In the genomic region with DNA sequence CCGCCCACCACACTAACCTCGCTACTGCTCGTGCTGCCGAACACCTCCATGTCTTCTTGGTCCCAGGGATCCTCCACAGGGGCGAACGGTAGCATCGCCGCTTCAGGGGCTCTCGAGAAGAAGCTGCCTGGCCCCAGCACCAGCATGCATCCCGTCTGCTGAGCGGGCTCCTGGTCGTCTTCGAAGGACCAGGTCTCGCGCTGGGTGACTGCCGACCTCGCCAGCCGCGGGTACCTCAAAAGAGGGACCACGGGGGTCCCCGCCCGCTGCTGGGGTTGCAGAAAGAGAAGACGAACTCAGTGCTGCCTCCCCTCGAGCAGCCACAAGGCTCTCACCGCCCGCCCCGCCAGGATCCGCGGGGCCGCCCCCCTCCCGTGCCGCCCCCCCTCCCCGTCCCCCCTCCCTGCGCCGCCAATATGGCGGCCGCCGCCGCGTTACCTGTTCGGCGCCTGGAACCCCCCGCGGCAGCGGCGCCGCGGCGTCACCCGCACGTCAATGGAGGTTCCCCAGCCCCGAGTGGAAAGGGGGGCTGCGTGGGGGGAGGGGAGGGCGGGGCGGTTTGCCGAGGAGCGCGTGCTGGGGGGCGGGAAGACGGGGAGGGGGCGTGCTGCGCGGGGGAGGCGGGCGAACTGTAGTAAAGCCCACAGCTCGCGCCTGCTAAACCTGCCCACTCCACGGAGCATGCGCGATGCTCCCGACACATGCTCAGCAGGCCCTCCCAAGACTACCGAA, we compare ENCODE assay signal across 8 mouse cellular contexts.
DNase-seq lines count a peak whose midpoint lies in the region; ATAC-seq and TF ChIP-seq lines count a peak whose summit lies in the region.

No protein-coding gene starts in this region.

- H3K4me1 ChIP-seq in ES-E14 (ENCODE audit: control insufficient read depth in 2 of 2, insufficient read depth in 2 of 2, low read length in 2 of 2, poor library complexity in 1 of 2): no peaks in the 10 kb centered on the region; a peak in 1 of 4 replicates
- H3K4me1 ChIP-seq in embryonic fibroblast, embryonic 13.5 days (ENCODE audit: control insufficient read depth, insufficient read depth, low read length): no peaks in the 10 kb centered on the region
- H3K4me1 ChIP-seq in lung, postnatal 0 days (ENCODE audit: insufficient read depth, low read depth, low read length): no peaks in the 10 kb centered on the region

- in situ Hi-C loops in ES-E14 (cut with MboI; ENCODE audit: low sequenced_read_pairs in 2 of 2, unreplicated experiment in 2 of 2): no loop called here

- no peak for TF ChIP-seq POLR2A in embryonic fibroblast, embryonic 13.5 days (IDR thresholded peaks at IDR 0.05; ENCODE audit: low read depth, low read length)

- H3K36me3 ChIP-seq in ES-E14 (ENCODE audit: control insufficient read depth, insufficient read depth, low read length, poor library complexity, severe bottlenecking): no peaks in the 10 kb centered on the region
- no peaks in the 10 kb centered on the region for H3K36me3 ChIP-seq in lung, postnatal 0 days (ENCODE audit: insufficient read depth, low read length)

- H3K27ac ChIP-seq in ES-E14 (ENCODE audit: insufficient read depth, low read depth, low read length, poor library complexity, severe bottlenecking): peak overlapping the region; percentile 9; the same call in 1 of the 2 replicates
- H3K27ac ChIP-seq in embryonic fibroblast, embryonic 13.5 days (ENCODE audit: insufficient read depth, low read length): no peak overlapping the region
- H3K27ac ChIP-seq in lung, postnatal 0 days (ENCODE audit: low read length): no peak overlapping the region

- peak overlapping the region; percentile 84 for H3K4me3 ChIP-seq in ES-E14 (ENCODE audit: insufficient read depth in 1 of 2, low read depth in 1 of 2, low read length in 2 of 2, poor library complexity in 1 of 2, severe bottlenecking in 1 of 2)
- H3K4me3 ChIP-seq in embryonic fibroblast, embryonic 13.5 days (ENCODE audit: insufficient read depth, low read length): peak overlapping the region; percentile 56
- peak overlapping the region; percentile 47 for H3K4me3 ChIP-seq in lung, postnatal 0 days (ENCODE audit: low read depth, low read length)

- peak overlapping the region; percentile 79 for H3K9ac ChIP-seq in ES-E14 (ENCODE audit: insufficient read depth, low read depth, low read length, poor library complexity, severe bottlenecking)
- H3K9ac ChIP-seq in lung, postnatal 0 days (replicated peaks; ENCODE audit: low read depth): no peak overlapping the region; the same call in 1 of the 2 replicates

- DNase-seq in ES-E14 (ENCODE audit: low read depth, low spot score): peak; percentile 47
- DNase-seq in brain, adult 2 months (ENCODE audit: low read depth, low spot score): peak; percentile 83
- DNase-seq in layer of hippocampus, postnatal 10 days (ENCODE audit: low spot score in 2 of 2): peak; percentile 36 to 56
- peak; percentile 71 for DNase-seq in lung, postnatal 0 days (ENCODE audit: low spot score)
- DNase-seq in retina, postnatal 1 day: peak; percentile 85

- 23% methylated on average over 14 of the region's 72 CpGs for WGBS in lung, postnatal 0 days

- peak; percentile 57 to 58; a peak in 3 of 4 replicates for ATAC-seq in hematopoietic stem cell, adult 5-6 weeks (replicated peaks in 1 of 2; ENCODE audit: insufficient read depth in 1 of 2, low FRiP score in 2 of 2, low TSS enrichment in 1 of 2, low read depth in 1 of 2, poor library complexity in 2 of 2, severe bottlenecking in 2 of 2)
- ATAC-seq in lung, postnatal 0 days: peak; percentile 89
- no peak for ATAC-seq in activated CD4-positive, CD25-positive, alpha-beta regulatory T cell, adult 4 months

- no peak for TF ChIP-seq CTCF in embryonic fibroblast, embryonic 13.5 days (IDR thresholded peaks at IDR 0.05; ENCODE audit: borderline replicate concordance, insufficient read depth, low read length)
- TF ChIP-seq CTCF in lung, postnatal 0 days (IDR thresholded peaks at IDR 0.05): 0 out of 2 replicates have a peak, but pooled peaks have one; percentile 7

- no peaks in the 10 kb centered on the region for H3K9me3 ChIP-seq in ES-E14 (ENCODE audit: control insufficient read depth, insufficient read depth, low read depth, low read length)
- H3K9me3 ChIP-seq in lung, postnatal 0 days (ENCODE audit: low read length): no peaks in the 10 kb centered on the region

- TF ChIP-seq EP300 in lung, postnatal 0 days (IDR thresholded peaks at IDR 0.05): no peak

- H3K4me2 ChIP-seq in lung, postnatal 0 days (replicated peaks; ENCODE audit: low read depth, low read length): peak overlapping the region; percentile 70

- H3K27me3 ChIP-seq in lung, postnatal 0 days (replicated peaks; ENCODE audit: insufficient read depth, low read length): no peaks in the 10 kb centered on the region

TF ChIP-seq in ES-E14, 5 proteins besides CTCF, POLR2A, EP300 and RAD21:
- TF ChIP-seq ZC3H11A (IDR thresholded peaks at IDR 0.05; ENCODE audit: borderline replicate concordance, low read depth, low read length): no peak
- TF ChIP-seq HCFC1 (IDR thresholded peaks at IDR 0.05; ENCODE audit: borderline replicate concordance, insufficient read depth, low read length): no peak
- TF ChIP-seq CHD2 (IDR thresholded peaks at IDR 0.05; ENCODE audit: low read depth, low read length): no peak
- no peak for TF ChIP-seq MAFK (IDR thresholded peaks at IDR 0.05; ENCODE audit: insufficient read depth, low read depth, low read length)
- TF ChIP-seq ZNF384 (IDR thresholded peaks at IDR 0.05; ENCODE audit: low read depth, low read length): no peak
